Mouse (Mus musculus): ENCODE measurements around the gene Mgat4b.

Mgat4b gene

GRCm38 (mm10) chr11:50275568-50276151, 65.0 kb downstream of the Mgat4b start:
- TF ChIP-seq NANOG (IDR thresholded peaks at IDR 0.05; ENCODE audit: borderline replicate concordance, low read length), result no peak
- no peak for TF ChIP-seq POU5F1 (IDR thresholded peaks at IDR 0.05; ENCODE audit: borderline replicate concordance, low read length)
- TF ChIP-seq CTCF (conservative IDR thresholded peaks at IDR 0.05; ENCODE audit: low read length), result no peak
- H3K27me3 ChIP-seq (ENCODE audit: insufficient read depth, low read length), result no peaks in the 10 kb centered on the region
- peaks cover 58% of the 10 kb centered on the region for H3K4me1 ChIP-seq (replicated peaks; ENCODE audit: low read depth, low read length)
- H3K36me3 ChIP-seq (ENCODE audit: insufficient read depth, low read length), result peaks cover 36% of the 10 kb centered on the region
- H3K4me3 ChIP-seq (replicated peaks; ENCODE audit: low read length), result no peak overlapping the region
- no peaks in the 10 kb centered on the region for H3K9me3 ChIP-seq (ENCODE audit: low read length)

GRCm38 (mm10) chr11:50277025-50277424, 66.3 kb downstream of the Mgat4b start:
- Histone ChIP-seq H3K4me3 (replicated peaks; ENCODE audit: low read length) (no peak overlapping the region), H3K36me3 (ENCODE audit: insufficient read depth, low read length) (peaks cover 46% of the 10 kb centered on the region), H3K9me3 (ENCODE audit: low read length) (no peaks in the 10 kb centered on the region), H3K4me1 (replicated peaks; ENCODE audit: low read depth, low read length) (peaks cover 63% of the 10 kb centered on the region), H3K27me3 (ENCODE audit: insufficient read depth, low read length) (no peaks in the 10 kb centered on the region)
- TF ChIP-seq POU5F1 (IDR thresholded peaks at IDR 0.05; ENCODE audit: borderline replicate concordance, low read length) (no peak), CTCF (conservative IDR thresholded peaks at IDR 0.05; ENCODE audit: low read length) (no peak), NANOG (IDR thresholded peaks at IDR 0.05; ENCODE audit: borderline replicate concordance, low read length) (no peak)

GRCm38 (mm10) chr11:50277706-50278105, 67.0 kb downstream of the Mgat4b start:
- H3K4me3 ChIP-seq (replicated peaks; ENCODE audit: low read length), result no peak overlapping the region
- H3K27me3 ChIP-seq (ENCODE audit: insufficient read depth, low read length), result no peaks in the 10 kb centered on the region
- H3K36me3 ChIP-seq (ENCODE audit: insufficient read depth, low read length), result peaks cover 46% of the 10 kb centered on the region
- peaks cover 63% of the 10 kb centered on the region for H3K4me1 ChIP-seq (replicated peaks; ENCODE audit: low read depth, low read length)
- TF ChIP-seq POU5F1 (IDR thresholded peaks at IDR 0.05; ENCODE audit: borderline replicate concordance, low read length) (no peak), NANOG (IDR thresholded peaks at IDR 0.05; ENCODE audit: borderline replicate concordance, low read length) (no peak), CTCF (conservative IDR thresholded peaks at IDR 0.05; ENCODE audit: low read length) (no peak)
- no peaks in the 10 kb centered on the region for H3K9me3 ChIP-seq (ENCODE audit: low read length)

- no peak for TF ChIP-seq NANOG (IDR thresholded peaks at IDR 0.05; ENCODE audit: borderline replicate concordance, low read length)
- TF ChIP-seq POU5F1 (IDR thresholded peaks at IDR 0.05; ENCODE audit: borderline replicate concordance, low read length), result no peak
- TF ChIP-seq CTCF (conservative IDR thresholded peaks at IDR 0.05; ENCODE audit: low read length), result no peak
- H3K4me3 ChIP-seq (replicated peaks; ENCODE audit: low read length), result no peak overlapping the region
- peaks cover 63% of the 10 kb centered on the region for H3K4me1 ChIP-seq (replicated peaks; ENCODE audit: low read depth, low read length)
Measured at GRCm38 (mm10) chr11:50279005-50279404, 68.3 kb downstream of the Mgat4b start.

GRCm38 (mm10) chr11:50280053-50280452, 69.4 kb downstream of the Mgat4b start:
- Histone ChIP-seq H3K27me3 (ENCODE audit: insufficient read depth, low read length) (no peaks in the 10 kb centered on the region), H3K36me3 (ENCODE audit: insufficient read depth, low read length) (peaks cover 40% of the 10 kb centered on the region), H3K9me3 (ENCODE audit: low read length) (no peaks in the 10 kb centered on the region), H3K4me1 (replicated peaks; ENCODE audit: low read depth, low read length) (peaks cover 59% of the 10 kb centered on the region), H3K4me3 (replicated peaks; ENCODE audit: low read length) (no peak overlapping the region)
- no peak for TF ChIP-seq CTCF (conservative IDR thresholded peaks at IDR 0.05; ENCODE audit: low read length)
- TF ChIP-seq NANOG (IDR thresholded peaks at IDR 0.05; ENCODE audit: borderline replicate concordance, low read length), result peak; percentile 73; the same call in 1 of the 2 replicates

More at GRCm38 (mm10) chr11:50279005-50279404, 68.3 kb downstream of the Mgat4b start:
- Histone ChIP-seq H3K36me3 (ENCODE audit: insufficient read depth, low read length) (peaks cover 44% of the 10 kb centered on the region), H3K27me3 (ENCODE audit: insufficient read depth, low read length) (no peaks in the 10 kb centered on the region), H3K9me3 (ENCODE audit: low read length) (no peaks in the 10 kb centered on the region)
